Mouse (Mus musculus) embryo, embryonic 10 days (tissue): ENCODE data around the gene Myo1f.

Source experiments
- DNase-seq: peaks from one replicate; pipeline ENCODE4 v3.0.0-alpha.2; 2015; ENCODE audit warnings: low spot score

Myo1f gene

DNA sequence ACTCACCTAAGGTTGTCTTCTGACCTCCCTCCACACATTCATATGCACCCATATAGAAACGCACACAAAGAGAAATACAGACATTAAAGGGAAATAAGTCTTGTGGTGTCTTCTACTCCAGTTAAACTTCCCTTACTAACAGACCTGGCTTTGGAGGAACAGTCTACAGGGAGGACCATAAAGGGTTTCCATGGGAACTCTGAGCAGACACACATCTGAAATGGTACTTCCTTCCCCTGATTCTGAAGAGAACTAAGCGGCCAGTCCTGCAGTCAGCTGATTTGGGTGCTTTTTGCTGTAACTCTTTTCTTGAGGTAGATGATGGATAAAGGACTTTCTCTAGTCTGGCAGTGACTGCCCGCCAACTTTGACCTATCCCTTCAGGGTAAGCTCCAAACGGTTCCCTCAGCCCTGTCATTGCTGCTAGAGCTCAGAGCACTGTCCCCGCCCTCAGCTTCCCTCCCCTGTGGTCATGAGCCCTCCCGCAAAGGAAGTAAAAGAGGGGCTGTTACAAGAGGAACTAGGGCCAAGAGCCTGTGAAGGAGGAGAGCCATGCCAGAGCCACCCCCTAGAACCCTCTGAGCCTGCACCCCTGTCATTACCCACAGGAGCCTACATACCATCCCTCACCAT, at the start of gene Myo1f:
Myo1f (plus strand) TSS at position 485 of the 633 bp plus-strand sequence.
- DNase-seq = no peak

DNA sequence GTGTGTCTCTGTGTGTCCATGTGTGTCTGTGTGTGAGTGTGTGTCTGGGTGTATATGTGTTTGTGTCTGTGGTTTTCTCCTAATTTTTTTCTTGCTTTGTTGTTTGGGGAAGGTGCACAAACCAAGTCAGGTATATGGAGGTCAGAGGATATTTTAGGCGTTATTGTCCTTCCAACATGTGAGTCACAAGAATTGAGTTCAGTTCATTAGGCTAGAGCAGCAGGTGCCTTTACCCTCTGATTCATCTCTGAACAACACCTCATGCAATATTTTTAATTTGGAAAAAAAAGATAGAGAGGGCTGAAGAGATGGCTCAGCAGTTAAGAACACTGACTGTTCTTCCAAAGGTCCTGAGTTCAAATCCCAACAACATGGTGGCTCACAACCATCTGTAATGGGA, 47.1 kb upstream of the Myo1f start:
- no peak for DNase-seq

DNA sequence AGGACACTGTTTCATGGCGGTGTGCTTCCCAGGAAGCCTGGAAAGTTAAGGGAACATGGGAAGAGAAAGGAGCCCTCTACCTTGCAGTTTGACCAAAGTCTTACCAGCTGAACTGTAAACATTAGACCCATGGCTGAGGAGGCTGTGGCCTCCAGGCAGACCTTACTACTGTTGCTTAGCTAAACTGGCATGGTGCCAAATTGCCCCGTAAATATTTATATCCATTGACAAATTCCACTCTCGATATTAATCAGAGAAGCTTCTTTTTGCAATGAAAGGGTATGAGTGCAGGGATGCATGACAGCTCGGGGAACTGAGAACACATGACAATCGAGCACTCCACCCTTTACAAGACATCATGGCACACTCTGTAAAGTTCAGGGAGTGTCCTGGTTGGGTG, 45.3 kb upstream of the Myo1f start:
- no peak for DNase-seq

DNA sequence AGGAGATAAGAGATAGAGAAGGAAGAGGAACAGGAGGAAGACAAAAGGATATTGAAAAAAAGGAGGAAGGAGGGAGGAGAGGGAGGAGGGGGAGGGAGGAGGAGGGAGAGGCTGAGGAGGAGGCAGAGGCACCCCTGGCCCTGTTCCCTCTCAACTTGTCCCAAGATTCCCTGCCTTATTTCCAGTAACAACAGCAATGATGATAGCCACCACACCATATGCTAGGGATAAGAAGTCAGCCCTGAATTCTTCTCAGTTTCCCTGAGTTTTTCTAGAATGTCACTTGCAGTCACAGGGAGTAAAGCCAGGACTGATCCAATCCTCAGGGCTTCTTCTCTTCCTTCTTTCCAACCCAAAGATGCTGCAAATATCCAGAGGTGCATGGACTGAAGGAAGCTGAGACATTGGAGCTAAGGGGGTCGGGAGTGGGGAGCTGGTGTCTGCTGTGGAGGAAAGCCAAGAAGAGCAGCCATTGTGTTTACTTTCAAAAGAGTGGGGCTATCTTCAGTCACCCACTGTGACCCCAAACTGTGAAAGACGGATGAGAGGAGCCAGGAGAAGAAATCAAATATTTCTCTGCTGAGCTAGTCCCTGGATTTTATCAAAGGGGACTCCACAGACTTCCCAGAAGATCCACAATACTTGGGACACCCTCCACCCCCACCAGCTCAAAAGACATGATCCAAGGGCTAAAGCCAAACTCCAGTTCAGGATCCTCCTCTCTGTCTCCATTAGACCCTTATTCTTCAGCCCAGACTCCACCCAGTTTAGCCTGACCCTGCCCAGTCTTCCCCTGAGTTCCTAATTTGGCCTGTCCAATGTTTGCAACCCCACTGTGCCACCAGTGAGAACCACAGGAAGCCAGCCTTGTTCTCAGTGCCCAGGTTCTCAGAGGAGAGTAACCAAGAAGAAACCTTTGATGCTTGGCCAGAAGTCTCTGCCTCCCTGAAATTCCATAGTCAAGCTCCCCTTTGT, 42.8 kb upstream of the Myo1f start:
- no peak for DNase-seq

DNA sequence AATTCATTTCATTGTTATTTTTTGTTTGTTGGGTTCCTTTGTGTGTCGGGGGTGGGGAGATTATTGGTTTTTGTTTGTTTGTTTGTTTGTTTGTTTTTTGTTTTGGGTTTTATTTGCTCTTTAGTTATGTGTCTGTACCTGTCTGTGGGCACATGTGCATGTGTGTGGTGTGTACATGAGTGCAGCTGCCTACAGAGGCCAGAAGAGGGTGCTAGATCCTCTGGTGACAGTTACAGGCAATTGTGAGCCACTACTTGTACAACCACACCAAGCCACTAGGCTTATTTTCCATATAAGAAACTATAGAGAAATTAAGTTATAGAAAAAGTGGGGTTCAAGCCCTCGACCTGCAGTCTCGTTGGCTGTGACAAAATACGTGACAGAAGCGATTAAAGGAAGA, 41.6 kb upstream of the Myo1f start:
- peak; percentile 10 for DNase-seq

DNA sequence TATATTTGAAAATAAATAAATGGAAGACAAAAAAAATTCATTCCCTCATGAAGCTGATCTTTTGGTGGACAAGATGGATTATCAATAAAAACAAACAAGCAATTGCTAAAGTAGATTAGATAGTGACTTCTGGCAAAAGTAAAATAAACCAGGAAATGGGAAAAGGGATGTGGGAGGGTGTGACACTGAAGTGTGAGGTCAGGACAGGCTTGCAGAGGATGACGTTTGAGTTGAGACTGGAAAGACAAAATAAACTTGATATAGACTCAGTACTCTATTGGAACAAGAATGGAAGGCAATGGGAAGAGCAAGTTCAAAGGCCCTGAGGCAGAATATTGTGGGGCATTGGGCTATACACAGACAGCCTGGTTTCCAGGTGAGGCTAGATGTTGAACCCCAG, 35.1 kb upstream of the Myo1f start:
- DNase-seq = no peak

DNA sequence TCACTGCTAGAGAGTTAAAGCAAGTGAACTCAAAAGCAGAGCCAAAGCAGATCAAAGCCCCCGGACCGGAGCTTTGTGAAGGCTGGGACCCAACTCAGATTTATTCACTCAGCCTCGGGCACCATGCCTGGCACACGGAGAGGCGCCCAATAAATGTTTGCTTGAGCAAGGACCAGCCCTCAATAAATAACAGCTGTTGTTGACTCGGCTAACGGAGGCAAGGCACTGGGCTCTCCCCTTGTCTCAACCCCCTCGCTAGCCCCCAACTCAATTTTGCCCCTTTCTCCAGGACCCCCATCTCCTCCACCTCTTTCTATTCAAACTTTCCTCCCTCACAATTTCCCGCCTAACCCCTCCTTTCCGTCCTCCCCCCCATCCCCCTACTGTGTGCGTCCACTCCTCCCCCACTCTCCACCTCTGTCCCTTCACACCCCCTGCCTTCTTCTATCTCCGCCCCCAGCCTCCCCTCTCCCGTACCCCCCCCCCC, 32.0 kb upstream of the Myo1f start:
- DNase-seq = peak; percentile 4

DNA sequence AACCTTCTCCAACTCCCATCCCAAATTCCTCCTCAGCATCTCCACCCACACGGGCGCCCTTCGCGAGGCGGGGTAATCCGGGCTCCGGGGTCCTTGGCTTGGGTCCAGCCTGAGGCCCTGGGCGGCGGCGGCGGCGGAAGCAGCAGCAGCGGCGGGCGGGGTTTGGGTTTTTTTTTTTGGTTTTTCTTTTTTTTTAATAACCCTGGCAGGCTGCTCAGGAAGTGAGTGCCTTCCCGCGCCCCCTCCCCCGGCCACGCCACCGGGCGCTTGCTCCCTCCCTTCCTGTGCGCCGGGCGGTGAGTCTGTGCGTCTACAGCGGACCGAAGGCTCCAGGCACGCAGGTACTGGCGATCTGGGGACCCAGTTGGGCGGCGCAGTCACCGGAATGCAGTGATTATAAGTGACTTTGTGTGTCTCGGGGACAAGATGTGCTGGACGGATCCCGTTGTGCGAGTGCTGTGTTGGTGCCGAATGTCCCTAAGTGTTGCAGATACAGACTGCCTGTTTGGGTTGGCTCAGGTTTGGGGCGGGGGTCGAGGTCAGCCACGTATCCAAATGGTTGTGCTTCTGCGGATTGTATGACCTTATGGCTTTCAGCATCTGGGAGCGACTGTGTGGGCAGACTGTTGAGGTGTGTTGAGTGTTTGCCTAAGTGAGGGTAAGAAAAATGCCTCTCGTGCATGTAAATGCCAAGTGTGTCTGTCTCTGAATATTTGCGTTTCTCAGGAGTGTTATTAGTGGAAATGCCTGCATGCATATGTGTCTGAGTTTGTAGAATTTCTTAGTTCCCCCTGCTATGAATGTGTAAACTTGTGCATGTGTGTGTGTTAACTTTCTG, 31.4 kb upstream of the Myo1f start, which contains the start of gene Adamts10:
Adamts10 (plus strand) TSS at position 287 of the 838 bp plus-strand sequence.
- peak; percentile 77 for DNase-seq

DNA sequence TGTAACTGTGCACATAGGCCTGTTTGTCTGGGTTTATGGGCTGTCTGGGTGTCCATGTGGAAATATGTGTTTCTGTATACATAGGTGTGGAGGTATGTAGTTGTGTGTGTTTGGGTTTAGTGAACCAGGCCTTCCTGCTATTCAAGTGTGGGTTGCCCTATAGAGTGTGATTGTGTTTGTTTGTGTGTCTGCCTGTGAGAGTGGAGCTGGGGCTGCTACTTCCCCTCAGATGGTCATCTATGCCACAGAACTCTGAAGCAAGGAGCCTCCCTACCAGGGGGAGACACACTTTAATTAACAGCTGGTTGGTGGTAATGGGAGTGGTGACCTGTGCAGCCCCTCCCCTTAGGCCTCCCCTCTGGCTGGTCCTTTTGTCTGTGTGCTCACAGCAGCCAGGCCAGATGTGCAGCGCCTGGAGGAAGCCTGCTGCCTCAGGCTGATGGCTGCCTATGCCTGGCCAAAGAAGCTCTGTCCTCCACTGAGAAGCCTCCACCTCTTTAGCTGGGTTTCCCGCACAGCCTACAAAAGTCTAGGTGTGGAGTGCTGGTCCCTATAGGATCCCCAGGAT, 30.6 kb upstream of the Myo1f start:
- DNase-seq = peak; percentile 72

DNA sequence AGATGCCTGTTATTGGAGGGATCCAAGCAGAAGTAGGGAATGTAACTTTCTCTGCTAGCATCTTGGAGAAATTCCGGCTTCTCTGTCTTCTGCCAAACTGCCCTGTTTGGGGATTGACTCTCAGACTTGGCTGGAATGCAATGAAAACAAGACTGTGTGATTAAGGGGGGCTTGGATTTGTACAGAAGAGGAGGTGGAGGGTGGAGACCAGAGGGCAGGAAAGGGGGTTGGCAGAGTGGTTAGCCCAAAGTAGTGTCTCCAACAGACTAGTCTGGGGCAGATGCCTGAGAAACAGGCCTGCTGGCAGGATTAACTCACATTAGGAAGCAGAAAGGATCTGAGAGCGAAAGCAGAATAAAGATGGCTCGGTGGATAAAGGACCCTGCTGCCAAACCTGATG, 29.0 kb upstream of the Myo1f start:
- DNase-seq = no peak

DNA sequence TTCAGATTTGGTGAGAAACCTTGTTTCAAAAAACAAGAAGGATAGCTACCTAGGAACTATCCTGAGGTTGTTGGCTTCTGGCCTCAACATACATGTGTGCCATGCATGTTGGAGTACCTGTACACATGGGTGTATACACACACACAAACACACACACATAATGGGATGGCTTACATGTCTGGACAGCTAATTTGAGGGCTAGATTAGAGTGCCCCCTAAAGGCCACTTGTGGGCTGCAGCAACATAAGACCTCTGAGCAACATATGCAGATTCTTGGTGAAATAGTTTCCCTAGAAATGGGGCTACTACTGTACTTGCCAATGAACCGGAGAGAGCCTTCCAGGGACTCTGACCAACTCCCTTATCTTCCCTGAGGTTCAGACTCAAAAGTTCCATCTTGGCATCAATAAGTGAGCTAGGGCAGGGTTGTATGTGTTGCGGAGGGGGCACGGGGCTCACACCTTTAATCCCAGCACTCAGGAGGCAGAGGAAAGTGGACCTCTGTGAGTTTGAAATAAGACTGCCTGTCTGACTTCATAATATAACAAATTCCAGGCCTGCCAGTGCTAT, 16.3 kb upstream of the Myo1f start:
- peak; percentile 48 for DNase-seq

DNA sequence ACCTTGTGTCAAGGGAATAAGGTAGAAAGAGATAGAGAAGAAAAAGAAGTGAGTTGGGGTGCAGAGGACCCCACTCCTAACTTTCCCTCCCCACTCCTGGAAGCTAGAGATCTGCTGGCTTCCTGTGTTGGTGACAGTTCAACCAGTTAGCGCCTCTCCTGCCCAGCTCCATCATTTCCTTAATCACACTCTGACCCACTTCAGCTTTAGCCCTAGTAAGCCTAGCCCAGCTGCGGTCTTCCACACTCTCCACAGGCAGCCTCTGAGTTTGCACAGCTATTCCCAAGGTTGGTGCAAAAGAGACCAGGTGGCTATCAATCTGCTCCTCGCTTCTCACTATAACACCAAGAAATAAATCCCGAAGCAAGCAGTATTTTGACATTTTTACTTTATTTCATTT, 15.6 kb upstream of the Myo1f start:
- no peak for DNase-seq

DNA sequence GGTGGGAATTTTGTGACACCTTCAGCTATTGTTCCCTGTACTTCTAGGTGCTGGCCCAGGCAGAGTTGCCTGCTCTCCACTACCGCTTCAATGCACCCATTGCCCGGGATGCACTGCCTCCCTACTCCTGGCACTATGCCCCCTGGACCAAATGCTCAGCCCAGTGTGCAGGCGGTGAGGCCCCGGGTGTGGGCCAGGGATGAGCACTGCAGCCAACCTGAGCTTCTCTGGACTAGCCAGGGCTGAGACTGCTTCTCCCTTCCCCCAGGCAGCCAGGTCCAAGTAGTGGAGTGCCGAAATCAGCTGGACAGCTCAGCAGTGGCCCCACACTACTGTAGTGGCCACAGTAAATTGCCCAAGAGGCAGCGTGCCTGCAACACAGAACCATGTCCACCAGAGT, 6.3 kb upstream of the Myo1f start:
- no peak for DNase-seq

DNA sequence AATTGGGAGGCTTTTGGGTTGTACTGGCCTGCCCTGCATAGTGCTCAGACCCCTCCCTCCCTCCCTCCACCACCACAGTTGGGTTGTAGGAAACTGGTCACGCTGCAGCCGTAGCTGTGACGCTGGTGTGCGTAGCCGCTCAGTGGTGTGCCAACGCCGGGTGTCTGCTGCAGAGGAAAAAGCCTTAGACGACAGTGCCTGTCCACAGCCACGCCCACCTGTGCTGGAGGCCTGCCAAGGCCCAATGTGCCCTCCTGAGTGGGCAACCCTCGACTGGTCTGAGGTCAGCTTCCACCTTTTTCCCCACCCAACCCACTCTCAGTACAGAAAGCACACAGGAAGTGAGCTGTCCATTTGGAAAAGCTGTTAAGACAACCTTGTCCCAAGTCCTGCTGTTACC, 5.1 kb upstream of the Myo1f start:
- DNase-seq = no peak

DNA sequence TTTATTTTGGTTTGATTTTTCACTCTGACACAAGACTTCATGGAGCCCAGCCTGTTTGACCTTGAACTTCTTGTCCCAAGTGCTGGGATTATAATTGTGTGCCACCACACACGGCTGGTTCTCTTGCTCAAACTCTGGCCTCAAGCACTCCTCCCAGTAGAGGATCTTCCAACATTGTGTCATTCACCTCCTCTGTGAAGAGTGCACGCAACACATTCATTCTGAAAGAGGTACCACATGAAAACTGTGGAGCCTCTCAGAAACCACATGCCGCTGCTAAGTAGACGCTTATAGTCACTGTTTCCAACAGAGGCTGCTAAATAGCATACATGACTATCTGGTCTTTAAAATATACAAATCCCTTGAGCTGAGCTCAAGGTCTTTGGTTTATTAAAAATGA, 3.4 kb upstream of the Myo1f start:
- no peak for DNase-seq

DNA sequence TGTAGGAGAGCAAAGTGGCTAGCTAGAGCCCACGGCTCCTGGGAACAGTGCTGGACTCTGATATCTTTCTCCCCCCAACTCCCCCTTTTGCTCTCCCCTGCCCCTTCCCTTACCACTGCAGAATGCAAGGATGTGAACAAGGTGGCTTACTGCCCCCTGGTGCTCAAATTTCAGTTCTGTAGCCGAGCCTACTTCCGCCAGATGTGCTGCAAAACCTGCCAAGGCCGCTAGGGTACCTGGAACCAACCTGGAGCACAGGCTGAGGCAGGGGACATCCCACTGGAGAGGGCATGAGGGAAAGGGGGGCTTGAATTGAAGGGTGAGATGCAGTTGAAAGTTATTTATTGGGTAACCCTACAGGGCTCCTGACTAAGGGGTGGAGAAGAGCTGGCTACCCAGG, 2.5 kb upstream of the Myo1f start:
- peak; percentile 70 for DNase-seq

DNA sequence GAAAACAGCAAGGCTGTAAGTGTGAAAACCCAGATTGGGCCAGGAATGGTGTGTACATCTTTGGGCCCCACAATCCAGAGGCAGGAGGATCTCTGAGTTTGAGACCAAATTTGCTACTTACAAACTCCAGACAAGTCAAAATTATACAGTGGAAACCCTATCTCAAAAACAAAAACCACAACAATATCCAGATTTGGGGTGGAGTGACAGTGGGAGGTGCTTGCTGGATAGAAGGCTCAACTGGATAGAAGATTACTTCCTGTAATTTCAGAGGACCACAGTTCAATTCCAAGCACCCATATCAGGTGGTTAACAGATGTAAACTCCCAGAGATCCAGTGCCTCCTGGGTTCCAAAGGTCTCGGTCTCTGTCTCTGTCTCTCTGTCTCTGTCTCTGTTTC, 971 bp upstream of the Myo1f start:
- DNase-seq = no peak

DNA sequence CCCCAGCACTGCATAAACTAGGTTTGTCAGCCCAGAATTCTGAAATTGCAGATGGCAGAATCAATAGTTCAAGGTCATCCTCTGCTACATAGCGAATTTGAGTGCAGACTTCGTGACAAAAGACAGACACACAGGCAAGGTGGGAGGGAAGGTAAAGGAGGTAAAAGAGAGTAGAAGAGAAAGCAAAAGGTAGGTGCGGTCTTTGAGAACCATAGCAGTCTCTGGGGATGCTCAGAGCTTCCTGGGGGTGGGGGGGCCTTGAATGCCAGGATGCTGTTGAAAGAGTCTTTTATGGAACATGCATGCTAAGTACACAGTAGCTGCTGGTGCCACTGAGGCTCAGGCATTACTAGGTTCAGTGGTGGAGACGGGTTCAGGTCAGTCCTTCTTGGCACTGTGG, 2.4 kb downstream of the Myo1f start:
- DNase-seq = no peak

DNA sequence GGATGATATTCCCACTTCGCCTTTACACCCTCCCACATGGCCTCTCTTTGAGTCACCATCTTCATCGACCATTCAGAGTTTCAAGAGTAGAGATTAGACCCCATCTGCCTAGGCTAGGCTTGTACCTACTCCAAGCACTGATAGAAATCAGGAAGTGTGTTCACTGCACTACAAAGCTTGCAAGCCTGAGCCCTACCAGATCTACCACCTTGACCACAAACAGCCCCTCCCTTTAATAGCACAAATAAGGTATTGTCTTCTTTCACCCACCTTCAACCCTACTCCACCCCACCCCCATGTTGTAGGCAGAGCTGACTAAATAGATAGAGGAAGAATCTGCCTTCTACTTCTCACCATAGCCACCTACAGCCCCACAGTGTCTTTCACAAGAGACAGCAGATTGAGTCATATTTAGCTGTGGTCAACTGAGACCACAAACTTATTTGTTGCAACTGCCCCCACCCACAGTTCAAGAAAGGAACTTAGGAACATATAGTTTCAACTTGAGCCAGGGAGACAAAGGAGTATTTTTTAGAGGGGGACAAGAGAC, 8.1 kb downstream of the Myo1f start:
- no peak for DNase-seq

DNA sequence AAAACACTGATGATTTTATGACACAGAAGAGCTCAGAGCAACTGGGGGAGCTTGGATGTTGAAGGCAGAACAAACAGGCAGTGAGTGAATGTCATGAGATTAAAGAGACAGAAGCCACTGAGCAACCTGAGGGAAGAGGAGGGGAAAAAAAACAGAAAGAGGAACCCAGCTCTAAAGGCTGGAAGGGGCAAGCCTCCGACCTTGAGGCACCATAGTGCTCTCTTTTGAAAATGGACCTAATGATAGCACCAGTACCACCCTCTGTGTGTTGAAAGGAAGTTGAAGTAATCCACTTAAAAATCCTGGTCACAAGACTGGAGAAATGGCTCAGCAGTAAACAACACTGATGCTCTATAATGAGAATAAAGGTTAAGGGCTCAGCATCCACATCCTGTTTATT, 9.1 kb downstream of the Myo1f start:
- no peak for DNase-seq

DNA sequence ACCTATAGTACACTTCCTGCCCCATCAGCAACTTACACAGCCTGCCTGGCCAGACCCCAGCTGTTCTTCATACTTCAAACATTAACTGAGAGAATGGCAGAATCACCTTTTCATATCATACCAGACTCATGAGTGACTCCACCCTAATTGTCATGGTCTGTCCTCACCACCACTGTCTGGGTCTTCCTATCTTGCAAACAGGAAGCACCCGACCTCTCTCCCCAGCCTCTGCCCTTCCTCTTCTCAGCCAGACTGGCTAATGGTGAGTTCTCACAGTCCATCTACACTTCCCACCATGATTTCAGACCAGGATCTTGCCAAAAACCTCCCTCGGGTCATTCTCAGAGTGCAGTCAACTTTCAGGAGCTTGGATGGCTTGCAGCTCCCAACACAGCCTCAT, 10.7 kb downstream of the Myo1f start:
- DNase-seq = no peak
